Mouse (Mus musculus): ENCODE data around the gene Tmem179.
A peak's percentile ranks its signal among the peaks of the same experiment; 100 is the strongest.

Tmem179 gene

GRCm38 (mm10) chr12:112538356-112538755 lies 21.8 kb upstream of the Tmem179 start:
- DNase-seq (ENCODE audit: low read depth, low spot score) = no peak

- no peak for DNase-seq (ENCODE audit: low read depth, low spot score)
Observed at GRCm38 (mm10) chr12:112537233-112537632, 20.7 kb upstream of the Tmem179 start.

GRCm38 (mm10) chr12:112533758-112534157 lies 17.2 kb upstream of the Tmem179 start:
- no peak for DNase-seq (ENCODE audit: low read depth, low spot score)

GRCm38 (mm10) chr12:112518105-112518504 lies 1.6 kb upstream of the Tmem179 start:
- DNase-seq (ENCODE audit: low read depth, low spot score) = no peak

- DNase-seq (ENCODE audit: low read depth, low spot score) = no peak
Observed at GRCm38 (mm10) chr12:112514897-112515296, 1.6 kb downstream of the Tmem179 start.

- DNase-seq (ENCODE audit: low read depth, low spot score) = no peak
Observed at GRCm38 (mm10) chr12:112510733-112511372, 5.7 kb downstream of the Tmem179 start.

GRCm38 (mm10) chr12:112510365-112510732 lies 6.2 kb downstream of the Tmem179 start:
- DNase-seq (ENCODE audit: low read depth, low spot score) = no peak

- DNase-seq (ENCODE audit: low read depth, low spot score) = no peak
Observed at GRCm38 (mm10) chr12:112507984-112508383, 8.6 kb downstream of the Tmem179 start.

- no peak for DNase-seq (ENCODE audit: low read depth, low spot score)
Observed at GRCm38 (mm10) chr12:112507264-112507663, 9.3 kb downstream of the Tmem179 start.

GRCm38 (mm10) chr12:112506267-112506666 lies 10.3 kb downstream of the Tmem179 start:
- no peak for DNase-seq (ENCODE audit: low read depth, low spot score)

- no peak for DNase-seq (ENCODE audit: low read depth, low spot score)
Observed at GRCm38 (mm10) chr12:112503003-112503771, 13.4 kb downstream of the Tmem179 start.

GRCm38 (mm10) chr12:112498683-112499082 lies 17.9 kb downstream of the Tmem179 start:
- DNase-seq (ENCODE audit: low read depth, low spot score) = peak; percentile 14

GRCm38 (mm10) chr12:112497731-112498130 lies 18.8 kb downstream of the Tmem179 start:
- DNase-seq (ENCODE audit: low read depth, low spot score) = no peak

- no peak for DNase-seq (ENCODE audit: low read depth, low spot score)
Observed at GRCm38 (mm10) chr12:112496136-112496535, 20.4 kb downstream of the Tmem179 start.

GRCm38 (mm10) chr12:112490444-112490939 lies 26.1 kb downstream of the Tmem179 start:
- DNase-seq (ENCODE audit: low read depth, low spot score) = no peak

- DNase-seq (ENCODE audit: low read depth, low spot score) = no peak
Observed at GRCm38 (mm10) chr12:112489535-112489934, 27.0 kb downstream of the Tmem179 start.

GRCm38 (mm10) chr12:112489134-112489533 lies 27.4 kb downstream of the Tmem179 start, which contains the start of gene A530016L24Rik:
Gene A530016L24Rik (plus strand): TSS chr12:112489448.
- no peak for DNase-seq (ENCODE audit: low read depth, low spot score)

- DNase-seq (ENCODE audit: low read depth, low spot score) = peak; percentile 77
Observed at GRCm38 (mm10) chr12:112473777-112474176, 42.8 kb downstream of the Tmem179 start.

- no peak for DNase-seq (ENCODE audit: low read depth, low spot score)
Observed at GRCm38 (mm10) chr12:112470216-112470615, 46.3 kb downstream of the Tmem179 start.

GRCm38 (mm10) chr12:112469393-112469792 lies 47.2 kb downstream of the Tmem179 start:
- no peak for DNase-seq (ENCODE audit: low read depth, low spot score)

- DNase-seq (ENCODE audit: low read depth, low spot score) = no peak
Observed at GRCm38 (mm10) chr12:112467387-112467786, 49.2 kb downstream of the Tmem179 start.

- DNase-seq (ENCODE audit: low read depth, low spot score) = no peak
Observed at GRCm38 (mm10) chr12:112465928-112466327, 50.6 kb downstream of the Tmem179 start.

- no peak for DNase-seq (ENCODE audit: low read depth, low spot score)
Observed at GRCm38 (mm10) chr12:112464516-112464915, 52.0 kb downstream of the Tmem179 start.

All from CD4-positive, CD25-positive, alpha-beta regulatory T cell, adult 2 months (primary cell).